Comparison of ENCODE assay signal across 8 mouse cellular contexts in genomic region chr7:16491759-16492158, GRCm38 (mm10). TPM values are rescaled to one million over a fixed set of nuclear protein-coding genes. Genes with fewer than 3 reads are reported as not detected.
A peak's percentile ranks its signal among the peaks of the same experiment; 100 is the strongest.
DNase-seq lines count a peak whose midpoint lies in the region; ATAC-seq lines count a peak whose summit lies in the region.

No protein-coding gene starts in this region.

- no peak overlapping the region for H3K4me2 ChIP-seq in liver, embryonic 12.5 days
- H3K4me2 ChIP-seq in forebrain, embryonic 16.5 days (ENCODE audit: low read length) = no peak overlapping the region
- no peak overlapping the region for H3K4me2 ChIP-seq in midbrain, embryonic 15.5 days

- H3K9ac ChIP-seq in liver, embryonic 12.5 days = no peak overlapping the region
- no peak overlapping the region for H3K9ac ChIP-seq in forebrain, embryonic 16.5 days (replicated peaks; ENCODE audit: low read depth, low read length)
- H3K9ac ChIP-seq in midbrain, embryonic 15.5 days = no peak overlapping the region

- H3K9me3 ChIP-seq in liver, embryonic 12.5 days (replicated peaks) = no peaks in the 10 kb centered on the region
- no peaks in the 10 kb centered on the region for H3K9me3 ChIP-seq in forebrain, embryonic 16.5 days (ENCODE audit: control insufficient read depth, low read length)
- no peaks in the 10 kb centered on the region for H3K9me3 ChIP-seq in midbrain, embryonic 15.5 days

- no peaks in the 10 kb centered on the region for H3K27me3 ChIP-seq in liver, embryonic 12.5 days (replicated peaks)
- no peaks in the 10 kb centered on the region; the same call in 1 of the 2 replicates for H3K27me3 ChIP-seq in forebrain, embryonic 16.5 days (replicated peaks; ENCODE audit: control insufficient read depth, insufficient read depth, low read length)
- no peaks in the 10 kb centered on the region for H3K27me3 ChIP-seq in midbrain, embryonic 15.5 days (replicated peaks)

- 25% methylated on average over 3 of the region's 3 CpGs for WGBS in liver, embryonic 12.5 days (ENCODE audit: insufficient replicate concordance)
- WGBS in forebrain, embryonic 16.5 days = 32% methylated on average over 3 of the region's 3 CpGs
- WGBS in midbrain, embryonic 15.5 days = 32% methylated on average over 3 of the region's 3 CpGs

- no peak overlapping the region for H3K27ac ChIP-seq in liver, embryonic 12.5 days
- H3K27ac ChIP-seq in forebrain, embryonic 16.5 days (ENCODE audit: low read length) = no peak overlapping the region
- H3K27ac ChIP-seq in midbrain, embryonic 15.5 days = no peak overlapping the region

- no peak for ATAC-seq in liver, embryonic 12.5 days
- peak; percentile 49 for ATAC-seq in forebrain, embryonic 16.5 days
- ATAC-seq in midbrain, embryonic 15.5 days (replicated peaks) = peak; percentile 53

- intact Hi-C loops in left cerebral cortex, postnatal 25 days (cut with DNase I) = loop anchor here (2.0 kb wide), 1 partner anchor 125 kb away; no protein-coding TSS in a partner anchor

- no peaks in the 10 kb centered on the region for H3K4me1 ChIP-seq in liver, embryonic 12.5 days
- no peaks in the 10 kb centered on the region for H3K4me1 ChIP-seq in forebrain, embryonic 16.5 days (replicated peaks; ENCODE audit: control insufficient read depth, insufficient read depth, low read length)
- H3K4me1 ChIP-seq in midbrain, embryonic 15.5 days = no peaks in the 10 kb centered on the region

- peak; percentile 65 for DNase-seq in liver
- peak; percentile 75 to 81 for DNase-seq in cerebellum, adult 18-20 months
- peak; percentile 80 for DNase-seq in induced T-regulatory cell, adult 2 months (ENCODE audit: low read depth)
- peak; percentile 49 to 60 for DNase-seq in left cerebral cortex, postnatal 25 days (ENCODE audit: low spot score in 2 of 2)
- peak; percentile 58 to 78 for DNase-seq in spleen, postnatal 10 days (ENCODE audit: low spot score in 2 of 2)

- H3K36me3 ChIP-seq in liver, embryonic 12.5 days = peaks cover 12% of the 10 kb centered on the region
- peaks cover 11% of the 10 kb centered on the region for H3K36me3 ChIP-seq in forebrain, embryonic 16.5 days (ENCODE audit: control insufficient read depth, insufficient read depth)
- peaks cover 10% of the 10 kb centered on the region for H3K36me3 ChIP-seq in midbrain, embryonic 15.5 days (replicated peaks)

- no peak overlapping the region for H3K4me3 ChIP-seq in liver, embryonic 12.5 days
- H3K4me3 ChIP-seq in forebrain, embryonic 16.5 days (replicated peaks; ENCODE audit: low read length) = no peak overlapping the region
- no peak overlapping the region for H3K4me3 ChIP-seq in midbrain, embryonic 15.5 days

RNA-seq across cellular contexts. Expression of gene Npas1, which starts 14.2 kb away (rescaled TPM):
- 0.33 and 0.36 TPM in 2 replicates for polyA plus RNA-seq in liver, embryonic 12.5 days (2016; fragmentation: Nextera tagmentation; extraction: Ambion mirVana)
- 7.6 and 8.2 TPM in 2 replicates for polyA plus RNA-seq in forebrain, embryonic 16.5 days (2015; fragmentation: Nextera tagmentation; extraction: Ambion mirVana)
- 10 to 100 TPM; 10.5 to 11.0 TPM for total RNA-seq in left cerebral cortex, postnatal 25 days (2021)
- polyA plus RNA-seq in midbrain, embryonic 15.5 days (2015; fragmentation: Nextera tagmentation; extraction: Ambion mirVana) = 5.8 and 7.2 TPM in 2 replicates

RNA-seq across cellular contexts. Expression of gene Tmem160, which starts 39.2 kb away (rescaled TPM):
- 43.9 and 48.0 TPM in 2 replicates for polyA plus RNA-seq in liver, embryonic 12.5 days (2016; fragmentation: Nextera tagmentation; extraction: Ambion mirVana)
- polyA plus RNA-seq in forebrain, embryonic 16.5 days (2015; fragmentation: Nextera tagmentation; extraction: Ambion mirVana) = 65.1 and 66.7 TPM in 2 replicates
- 10 to 100 TPM; 66.5 to 80.1 TPM for total RNA-seq in left cerebral cortex, postnatal 25 days (2021)
- 63.6 and 74.4 TPM in 2 replicates for polyA plus RNA-seq in midbrain, embryonic 15.5 days (2015; fragmentation: Nextera tagmentation; extraction: Ambion mirVana)
